Mouse (Mus musculus): ENCODE data around the gene Phf21a.
A peak's percentile ranks its signal among the peaks of the same experiment; 100 is the strongest.

Phf21a gene

DNA sequence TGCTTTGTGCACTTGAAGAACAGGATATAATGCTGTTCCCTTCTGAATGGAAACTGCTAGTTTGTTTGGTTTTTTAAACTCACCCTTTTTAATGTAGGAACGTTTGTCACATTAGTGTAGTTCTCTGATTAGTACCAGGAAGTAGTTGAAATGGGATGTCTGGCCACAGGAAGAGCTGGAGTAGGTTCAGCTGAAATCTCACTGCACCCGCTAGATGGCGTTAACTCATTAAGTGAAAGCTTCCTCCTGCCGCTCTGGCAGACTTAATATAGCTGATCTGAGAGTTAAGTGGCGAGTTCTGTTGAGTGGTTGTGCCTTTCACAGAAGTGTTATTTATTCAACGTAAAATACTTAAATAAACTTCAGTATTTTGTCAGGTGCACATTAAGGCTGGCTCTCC, 203.5 kb downstream of the Phf21a start:
- DNase-seq (ENCODE audit: low spot score in 2 of 2): peak; percentile 68 to 70

- no peak for DNase-seq (ENCODE audit: low spot score in 2 of 2)
These were observed 207.0 kb downstream of the Phf21a start for GRCm38 (mm10) chr2:92299896-92300295.

- peak; percentile 56 to 59 for DNase-seq (ENCODE audit: low spot score in 2 of 2)
These were observed 209.1 kb downstream of the Phf21a start for GRCm38 (mm10) chr2:92301849-92302607.

DNA sequence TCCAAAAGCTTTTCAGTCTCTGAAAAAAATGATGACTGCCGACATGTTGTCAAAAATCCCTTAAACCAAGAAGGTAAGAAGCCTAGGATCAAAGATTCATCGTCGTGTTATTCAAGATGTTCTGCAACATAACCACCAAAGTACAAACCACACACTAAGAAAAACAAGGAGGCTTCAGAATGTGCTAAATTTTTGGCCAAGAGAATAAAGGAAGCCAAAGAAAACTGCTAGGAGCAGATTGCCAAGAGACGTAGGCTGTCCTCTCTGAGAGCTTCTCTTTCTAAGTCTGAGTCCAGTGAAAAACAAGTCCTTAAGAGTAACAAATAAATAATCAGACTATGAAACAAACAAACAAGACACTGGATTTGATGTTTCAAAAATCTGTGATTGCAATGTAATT, 219.6 kb downstream of the Phf21a start:
- DNase-seq (ENCODE audit: low spot score in 2 of 2): no peak

GRCm38 (mm10) chr2:92314031-92314430, 221.1 kb downstream of the Phf21a start:
- DNase-seq (ENCODE audit: low spot score in 2 of 2): no peak

DNA sequence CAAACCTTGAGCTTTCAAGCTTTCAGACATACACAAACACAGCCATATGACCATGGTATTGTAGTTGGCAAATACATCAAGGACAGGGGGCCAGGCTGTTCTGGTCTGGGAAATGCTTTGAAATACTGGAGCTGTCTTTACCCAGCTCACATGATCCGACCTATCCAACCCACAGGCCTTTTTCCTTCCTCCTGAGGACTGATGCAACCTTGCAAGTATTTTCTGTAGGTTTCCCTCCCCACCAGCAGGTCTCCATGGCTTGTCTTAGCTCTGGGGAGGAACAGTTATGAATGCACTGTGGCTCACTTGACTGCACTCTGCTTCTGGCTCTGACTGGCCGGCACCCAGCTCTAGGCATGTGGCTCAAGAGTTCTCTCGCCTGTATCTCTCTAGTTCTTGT, 223.7 kb downstream of the Phf21a start:
- DNase-seq (ENCODE audit: low spot score in 2 of 2): no peak

DNA sequence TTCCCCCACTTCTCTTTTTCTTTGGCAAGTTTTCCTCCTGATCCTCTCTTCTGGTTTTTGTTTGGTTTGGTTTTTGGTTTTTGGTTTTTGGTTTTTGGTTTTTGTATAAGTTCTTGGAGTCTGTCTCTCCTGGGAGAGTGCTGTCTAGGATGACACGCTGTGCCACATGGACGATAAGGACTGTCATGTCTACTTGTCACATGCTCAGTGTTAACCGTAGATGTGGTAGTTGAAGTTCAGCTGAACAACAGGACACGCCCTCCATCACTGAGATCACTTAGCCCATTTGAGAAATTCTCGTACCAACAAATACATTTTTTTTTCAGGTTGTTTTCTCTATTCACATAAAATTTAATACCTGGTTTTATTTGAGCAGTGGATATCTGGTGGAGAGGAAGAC, 224.3 kb downstream of the Phf21a start:
- no peak for DNase-seq (ENCODE audit: low spot score in 2 of 2)

DNA sequence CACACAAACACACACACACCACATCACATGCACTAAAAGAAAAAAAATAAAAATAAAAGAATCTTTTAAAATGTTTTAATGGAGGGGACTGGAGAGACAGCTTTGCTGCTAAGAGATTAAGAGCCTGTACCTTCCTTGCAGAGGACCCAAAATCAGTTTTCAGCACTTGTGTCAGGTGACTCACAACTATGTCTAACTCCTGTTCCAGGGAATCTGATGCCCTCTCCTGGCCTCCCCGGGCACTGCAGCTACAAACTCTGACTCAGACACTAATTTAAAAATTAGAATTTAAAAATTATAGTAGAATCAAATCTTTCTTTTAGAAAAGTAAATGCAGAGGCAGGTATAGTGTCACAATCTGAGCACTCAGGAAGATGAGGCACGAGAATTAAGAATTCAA, 229.8 kb downstream of the Phf21a start:
- no peak for DNase-seq (ENCODE audit: low spot score in 2 of 2)

GRCm38 (mm10) chr2:92325676-92326075, 232.8 kb downstream of the Phf21a start:
- no peak for DNase-seq (ENCODE audit: low spot score in 2 of 2)

GRCm38 (mm10) chr2:92326221-92326620, 233.3 kb downstream of the Phf21a start:
- no peak for DNase-seq (ENCODE audit: low spot score in 2 of 2)

- no peak for DNase-seq (ENCODE audit: low spot score in 2 of 2)
These were observed 234.7 kb downstream of the Phf21a start for GRCm38 (mm10) chr2:92327601-92328000.

DNA sequence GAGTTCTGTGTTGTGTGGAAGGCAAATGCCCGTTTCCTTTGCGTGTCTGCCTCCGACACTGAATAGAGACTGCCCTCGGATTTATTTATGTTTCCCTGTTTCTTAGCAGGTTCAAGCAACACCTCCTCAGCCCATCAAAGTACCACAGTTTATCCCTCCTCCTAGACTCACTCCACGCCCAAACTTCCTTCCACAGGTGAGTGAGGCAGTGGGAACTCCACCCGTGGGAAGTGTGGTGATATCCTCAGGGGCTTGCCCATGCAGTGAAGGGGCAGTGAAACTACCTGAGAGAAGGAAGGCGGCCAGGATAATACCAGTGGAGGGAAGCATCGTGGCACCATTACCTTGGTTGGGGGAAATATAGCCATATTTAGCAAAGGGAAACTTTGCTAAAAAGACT, 235.3 kb downstream of the Phf21a start:
- no peak for DNase-seq (ENCODE audit: low spot score in 2 of 2)

GRCm38 (mm10) chr2:92330840-92331239, 237.9 kb downstream of the Phf21a start:
- DNase-seq (ENCODE audit: low spot score in 2 of 2): peak; percentile 32 to 37

- peak in 1 of 2 experiments; percentile 6 for DNase-seq (ENCODE audit: low spot score in 2 of 2)
These were observed 238.5 kb downstream of the Phf21a start for GRCm38 (mm10) chr2:92331410-92331809.

DNA sequence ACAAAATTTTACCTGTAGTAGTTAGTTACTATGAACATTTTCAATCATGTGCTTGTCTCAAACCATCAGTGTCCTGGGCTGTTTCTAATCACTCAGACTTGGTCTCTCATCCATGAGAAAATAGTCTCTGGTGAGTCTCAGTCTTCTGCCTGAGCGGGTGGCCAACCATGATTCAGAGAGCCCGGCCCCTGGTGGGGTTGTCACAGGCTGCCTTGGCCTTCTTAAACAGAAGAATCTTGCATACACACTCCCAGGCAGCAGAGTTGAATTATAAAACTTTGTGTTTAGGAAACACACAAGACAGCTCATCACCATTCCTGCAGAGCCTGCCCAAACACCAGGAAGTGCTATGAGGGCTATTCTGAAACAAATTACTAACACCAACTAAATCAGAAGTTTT, 239.0 kb downstream of the Phf21a start:
- no peak for DNase-seq (ENCODE audit: low spot score in 2 of 2)

GRCm38 (mm10) chr2:92342418-92342817, 249.5 kb downstream of the Phf21a start:
- DNase-seq (ENCODE audit: low spot score in 2 of 2): no peak

- DNase-seq (ENCODE audit: low spot score in 2 of 2): no peak
These were observed 254.3 kb downstream of the Phf21a start for GRCm38 (mm10) chr2:92347191-92347590.

DNA sequence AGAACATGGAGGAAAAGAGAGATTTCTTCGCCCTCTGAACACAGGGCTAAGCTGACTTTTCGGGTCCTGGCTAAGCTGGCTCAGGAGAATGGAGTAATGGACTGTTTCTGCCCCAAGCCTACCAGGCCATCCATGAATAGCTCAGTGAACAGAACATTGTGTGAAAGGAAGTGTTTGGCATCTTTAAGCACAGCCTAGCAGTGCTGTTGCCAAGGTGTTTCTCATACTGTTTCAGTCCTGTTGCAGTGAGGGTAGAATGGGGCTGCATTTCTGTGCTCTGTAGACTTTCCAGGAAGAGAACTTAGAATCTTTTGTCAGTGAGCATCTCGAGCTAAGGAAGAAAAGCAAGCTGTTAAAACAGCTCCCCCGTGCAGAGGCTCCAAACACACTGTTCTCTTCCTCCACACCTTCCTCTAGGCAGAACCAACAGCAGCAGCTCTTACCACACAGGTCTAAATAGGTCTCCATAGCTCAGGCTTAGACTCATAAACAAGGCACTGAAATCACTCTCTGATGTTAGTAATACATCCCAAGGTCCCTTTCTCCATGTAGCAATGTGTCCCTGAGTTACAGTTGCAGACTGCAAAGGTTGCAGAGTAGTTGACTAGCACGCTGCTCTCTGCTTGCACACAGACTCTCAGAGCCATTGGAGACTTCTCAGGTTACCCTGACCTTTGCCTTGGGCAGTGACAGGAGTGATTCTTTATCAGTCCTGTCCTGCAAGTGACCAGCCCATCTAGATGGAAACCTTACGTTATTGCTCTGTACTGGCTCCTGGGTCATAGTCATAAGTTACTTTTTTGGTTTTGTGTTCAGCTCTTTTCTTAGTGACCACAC, 256.9 kb downstream of the Phf21a start:
- DNase-seq (ENCODE audit: low spot score in 2 of 2): no peak

- no peak for DNase-seq (ENCODE audit: low spot score in 2 of 2)
These were observed 257.8 kb downstream of the Phf21a start for GRCm38 (mm10) chr2:92350686-92351085.

DNA sequence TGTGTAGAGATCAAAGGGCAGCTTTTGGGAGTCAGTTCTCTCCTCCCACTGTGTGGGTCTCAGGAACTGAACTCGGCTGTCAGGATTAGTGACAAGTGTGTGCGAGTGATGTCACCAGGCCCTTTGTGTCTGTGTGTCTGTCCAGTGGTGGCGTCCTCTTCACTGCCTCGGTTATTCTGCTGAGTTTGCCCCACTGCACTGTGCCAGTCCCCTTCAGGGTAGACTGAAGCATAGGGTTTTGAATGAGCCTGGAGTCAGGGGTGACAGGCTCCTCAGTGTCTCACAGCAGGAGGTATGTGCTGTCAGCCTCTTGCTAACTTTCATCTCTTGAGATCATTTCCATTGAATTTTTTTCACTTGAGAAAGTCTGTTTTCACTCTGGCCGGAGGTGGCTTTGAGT, 260.5 kb downstream of the Phf21a start:
- no peak for DNase-seq (ENCODE audit: low spot score in 2 of 2)

DNA sequence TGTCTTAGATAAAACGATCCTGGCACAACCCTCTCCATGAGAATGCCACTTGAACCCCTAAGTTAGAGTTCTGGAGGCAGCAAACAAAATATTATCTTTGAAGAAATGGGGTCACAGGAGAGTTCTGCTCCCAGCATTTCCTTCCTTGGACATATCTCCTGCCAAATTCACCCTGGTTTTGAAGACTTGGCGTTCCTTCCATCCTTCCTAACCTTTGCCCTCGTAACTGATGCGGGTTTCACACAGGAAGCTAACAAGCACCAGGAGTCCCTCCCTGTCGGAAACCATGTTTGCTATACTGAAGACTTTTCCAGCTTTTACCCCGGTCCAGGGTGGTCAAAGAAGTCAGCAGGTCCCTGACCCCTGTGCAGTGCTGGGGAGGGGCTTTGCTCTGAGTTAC, 261.3 kb downstream of the Phf21a start:
- no peak for DNase-seq (ENCODE audit: low spot score in 2 of 2)

DNA sequence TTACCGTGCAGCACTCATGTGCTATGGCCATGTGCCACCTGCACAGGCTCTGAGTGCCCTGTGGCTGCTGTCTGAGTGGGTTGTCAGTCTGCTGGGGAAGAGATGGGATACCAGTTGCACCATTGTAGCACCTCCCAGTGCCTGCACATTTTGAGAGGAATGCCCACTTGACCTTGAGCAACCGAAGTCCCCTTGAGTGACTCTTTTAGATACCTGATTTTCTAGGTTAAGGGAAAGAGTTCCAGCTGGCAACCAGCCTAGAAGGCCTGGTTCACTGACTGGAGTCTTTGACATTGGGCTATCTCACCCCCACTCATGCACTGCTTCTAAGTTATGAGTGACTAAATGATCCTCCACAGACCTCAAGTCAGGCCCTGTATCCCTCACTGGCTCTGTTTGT, 266.4 kb downstream of the Phf21a start:
- no peak for DNase-seq (ENCODE audit: low spot score in 2 of 2)

DNA sequence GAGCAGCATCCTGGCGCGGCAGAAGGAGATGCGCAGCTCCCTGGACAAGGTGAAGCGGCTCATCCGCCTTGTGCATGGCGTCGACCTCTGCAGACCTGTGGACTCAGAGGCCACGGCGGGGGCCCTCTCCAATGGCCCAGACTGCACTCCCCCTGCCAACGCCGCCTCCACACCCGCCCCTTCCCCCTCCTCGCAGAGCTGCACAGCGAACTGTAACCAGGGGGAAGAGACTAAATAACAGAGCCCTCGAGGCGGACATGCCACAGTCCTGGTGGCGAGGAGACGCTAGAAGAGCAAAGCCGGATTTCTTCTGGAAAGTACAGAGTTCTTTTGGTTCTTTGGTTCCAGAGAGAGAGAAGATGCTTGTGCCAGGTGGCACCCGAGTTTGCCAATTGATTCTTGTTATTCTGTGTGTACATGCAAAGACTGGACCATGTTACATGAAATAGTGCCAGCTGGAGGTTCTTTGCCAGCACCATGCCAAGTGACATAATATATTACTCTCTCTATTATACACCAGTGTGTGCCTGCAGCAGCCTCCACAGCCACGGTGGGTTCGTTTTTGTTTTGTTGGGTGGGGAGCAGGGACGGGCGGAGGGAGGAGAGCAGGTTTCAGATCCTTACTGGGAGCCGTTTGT, 267.4 kb downstream of the Phf21a start:
- no peak for DNase-seq (ENCODE audit: low spot score in 2 of 2)

Data from spleen, postnatal 36 days (tissue).